Mouse (Mus musculus) lung, embryonic 15.5 days (tissue): ENCODE data around the gene Eef1akmt1. TPM values are rescaled to one million over a fixed set of nuclear protein-coding genes. Genes with fewer than 3 reads are reported as not detected.

Source experiments
- ATAC-seq: fragments of 200-750 bp; cut with Nextera tagmentation; 2 replicates; pipeline ENCODE4 v1.8.0; 2017; ENCODE audit warnings: moderate number of reproducible peaks, borderline replicate concordance; ENCODE audit not compliant: low FRiP score, low TSS enrichment; ENCODE audit errors: extremely low read depth
- H3K27ac ChIP-seq: fragments of 300-500 bp; sonication (generic); 2 replicates; pipeline ENCODE4 v1.5.1; 2015; ENCODE audit warnings: moderate library complexity, mild to moderate bottlenecking, inconsistent platforms
- H3K27me3 ChIP-seq: fragments of 300-500 bp; sonication (generic); 2 replicates; pipeline ENCODE4 v1.6.1; 2015; ENCODE audit warnings: inconsistent platforms
- H3K36me3 ChIP-seq: fragments of 300-500 bp; sonication (generic); 2 replicates; pipeline ENCODE4 v1.6.1; 2015; ENCODE audit warnings: inconsistent platforms
- H3K4me1 ChIP-seq: fragments of 300-500 bp; sonication (generic); 2 replicates; pipeline ENCODE4 v1.6.1; 2015; ENCODE audit warnings: inconsistent platforms
- H3K4me2 ChIP-seq: fragments of 300-500 bp; sonication (generic); 2 replicates; pipeline ENCODE4 v1.6.1; 2015; ENCODE audit warnings: inconsistent platforms, mild to moderate bottlenecking, moderate library complexity
- H3K4me3 ChIP-seq: fragments of 300-500 bp; sonication (generic); 2 replicates; pipeline ENCODE4 v1.5.1; 2015; ENCODE audit warnings: mild to moderate bottlenecking, inconsistent platforms
- H3K9ac ChIP-seq: fragments of 300-500 bp; sonication (generic); 2 replicates; pipeline ENCODE4 v1.6.1; 2015; ENCODE audit warnings: inconsistent platforms
- H3K9me3 ChIP-seq: fragments of 300-500 bp; sonication (generic); 2 replicates; pipeline ENCODE4 v1.6.1; 2016; ENCODE audit warnings: inconsistent platforms
- WGBS: fragments of 180-500 bp; shearing (Covaris S2); methylation state at CpG from one replicate; pipeline ENCODE4 v1.1.7; 2015; 5-methylcytosine and 5-hydroxymethylcytosine counted together
- polyA plus RNA-seq: library from polyadenylated mRNA; unstranded; fragments of >200 nt; fragmentation: Nextera tagmentation; extraction: Ambion mirVana; gene quantifications from 2 replicates; pipeline ENCODE4 v1.2.1, GENCODE M21; 2015

The Eef1akmt1 gene
- polyA plus RNA-seq, 1 experiment from 2014 or later: 106 TPM

DNA sequence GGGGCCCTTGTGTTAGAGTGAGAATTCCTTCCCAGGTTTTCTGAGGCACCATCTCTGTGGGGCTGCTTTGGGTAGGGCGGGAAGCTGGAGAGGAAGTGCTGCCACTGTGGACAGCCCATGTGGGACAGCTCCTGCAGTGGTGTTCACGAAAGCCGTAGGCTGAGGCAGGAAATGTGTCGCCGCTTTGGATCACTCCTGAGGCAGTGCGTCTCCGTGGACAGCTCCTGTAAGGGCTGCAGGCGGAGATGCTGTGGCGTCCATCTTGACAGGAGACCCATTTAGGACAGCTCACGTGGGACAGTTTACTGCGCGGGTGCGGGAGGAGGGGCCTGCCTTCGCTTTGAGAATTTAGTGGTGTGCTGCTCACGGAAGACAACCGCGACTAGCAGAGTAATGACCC lies 25.9 kb downstream of the Eef1akmt1 start:
- 84% methylated on average over 17 of the region's 17 CpGs for WGBS

GRCm38 (mm10) chr14:57543420-57544039 lies 27.9 kb downstream of the Eef1akmt1 start:
- Histone ChIP-seq H3K4me1 (peaks cover 9% of the 10 kb centered on the region; the same call in 1 of the 2 replicates), H3K4me3 (no peak overlapping the region), H3K4me2 (no peak overlapping the region), H3K27ac (no peak overlapping the region), H3K36me3 (no peaks in the 10 kb centered on the region), H3K27me3 (no peaks in the 10 kb centered on the region), H3K9ac (no peak overlapping the region), H3K9me3 (no peaks in the 10 kb centered on the region)
- 87% methylated on average over 13 of the region's 13 CpGs for WGBS
- no peak for ATAC-seq

More for the DNA sequence above, 25.9 kb downstream of the Eef1akmt1 start:
- peaks cover 7% of the 10 kb centered on the region; the same call in 1 of the 2 replicates for H3K36me3 ChIP-seq
- H3K9me3 ChIP-seq: no peaks in the 10 kb centered on the region
- ATAC-seq: no peak
- peaks cover 9% of the 10 kb centered on the region; the same call in 1 of the 2 replicates for H3K4me1 ChIP-seq
- no peak overlapping the region for H3K4me2 ChIP-seq
- no peaks in the 10 kb centered on the region for H3K27me3 ChIP-seq
- H3K27ac ChIP-seq: no peak overlapping the region
- H3K4me3 ChIP-seq: no peak overlapping the region
- no peak overlapping the region for H3K9ac ChIP-seq

- ATAC-seq: no peak
- Histone ChIP-seq H3K4me3 (no peak overlapping the region), H3K9ac (no peak overlapping the region)
These were observed 29.2 kb downstream of the Eef1akmt1 start for GRCm38 (mm10) chr14:57542231-57542630.

DNA sequence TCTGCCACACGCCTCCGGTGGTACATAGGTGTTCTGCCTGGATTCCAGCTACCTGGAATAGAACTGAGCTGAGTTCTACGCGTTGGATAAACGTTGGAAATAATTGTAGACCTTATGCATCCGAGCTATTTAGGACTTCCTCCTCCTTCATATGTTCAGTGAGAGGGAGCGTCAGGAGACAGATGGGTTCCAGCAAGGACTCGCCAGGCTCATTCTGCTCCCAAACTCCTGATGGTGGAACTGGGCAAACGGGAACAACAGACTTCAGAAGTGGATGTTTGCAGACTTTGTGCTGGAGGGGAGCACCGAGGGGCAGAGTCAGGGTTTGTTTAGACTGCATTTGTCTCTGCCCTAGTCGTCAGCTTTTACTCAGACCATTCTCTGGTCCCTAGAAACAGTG lies 30.7 kb downstream of the Eef1akmt1 start:
- no peaks in the 10 kb centered on the region for H3K27me3 ChIP-seq
- no peaks in the 10 kb centered on the region for H3K9me3 ChIP-seq
- no peak overlapping the region for H3K9ac ChIP-seq
- no peak overlapping the region for H3K27ac ChIP-seq
- WGBS: 63% methylated on average over 11 of the region's 11 CpGs
- ATAC-seq: no peak
- H3K4me1 ChIP-seq: peaks cover 23% of the 10 kb centered on the region
- H3K36me3 ChIP-seq: no peaks in the 10 kb centered on the region
- no peak overlapping the region for H3K4me2 ChIP-seq
- no peak overlapping the region for H3K4me3 ChIP-seq

More at GRCm38 (mm10) chr14:57542231-57542630, 29.2 kb downstream of the Eef1akmt1 start:
- WGBS: 57% methylated on average over 34 of the region's 34 CpGs
- Histone ChIP-seq H3K27ac (no peak overlapping the region), H3K9me3 (no peaks in the 10 kb centered on the region), H3K36me3 (no peaks in the 10 kb centered on the region), H3K27me3 (no peaks in the 10 kb centered on the region), H3K4me2 (peak overlapping the region; percentile 29; the same call in 1 of the 2 replicates), H3K4me1 (peaks cover 17% of the 10 kb centered on the region)

GRCm38 (mm10) chr14:57537261-57538015 lies 34.0 kb downstream of the Eef1akmt1 start:
- WGBS: 18% methylated on average over 16 of the region's 16 CpGs
- H3K4me1 ChIP-seq: peaks cover 43% of the 10 kb centered on the region
- H3K9ac ChIP-seq: no peak overlapping the region

DNA sequence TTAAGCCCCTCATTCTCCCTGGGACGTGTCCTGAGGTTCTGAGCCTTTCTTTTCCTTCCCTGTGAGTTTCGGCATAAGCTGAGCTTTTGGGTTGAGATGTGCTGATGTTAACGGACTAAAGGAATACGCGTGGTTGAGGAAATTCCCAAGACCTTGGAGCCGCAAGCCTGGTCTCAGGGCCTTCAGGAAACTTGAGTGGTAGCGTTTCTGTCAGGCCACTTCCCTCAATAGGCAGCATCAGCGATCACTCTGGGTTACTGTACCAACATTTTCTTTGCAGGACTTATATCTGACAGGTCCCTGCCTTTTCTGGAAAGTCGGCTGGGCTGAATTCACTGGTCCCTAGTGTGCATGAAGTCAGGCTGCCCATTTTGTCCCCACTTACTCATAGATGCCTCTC lies 34.6 kb downstream of the Eef1akmt1 start:
- Histone ChIP-seq H3K9ac (no peak overlapping the region), H3K4me3 (no peak overlapping the region), H3K27me3 (no peaks in the 10 kb centered on the region), H3K27ac (peak overlapping the region; percentile 76), H3K36me3 (no peaks in the 10 kb centered on the region), H3K4me2 (no peak overlapping the region), H3K9me3 (no peaks in the 10 kb centered on the region), H3K4me1 (peaks cover 43% of the 10 kb centered on the region)
- WGBS: 48% methylated on average over 9 of the region's 9 CpGs
- ATAC-seq: no peak

More at GRCm38 (mm10) chr14:57537261-57538015, 34.0 kb downstream of the Eef1akmt1 start:
- Histone ChIP-seq H3K27me3 (no peaks in the 10 kb centered on the region), H3K36me3 (no peaks in the 10 kb centered on the region), H3K9me3 (no peaks in the 10 kb centered on the region), H3K4me3 (no peak overlapping the region), H3K4me2 (peak overlapping the region; percentile 7; the same call in 1 of the 2 replicates), H3K27ac (peak overlapping the region; percentile 76)
- ATAC-seq: peak; percentile 24

DNA sequence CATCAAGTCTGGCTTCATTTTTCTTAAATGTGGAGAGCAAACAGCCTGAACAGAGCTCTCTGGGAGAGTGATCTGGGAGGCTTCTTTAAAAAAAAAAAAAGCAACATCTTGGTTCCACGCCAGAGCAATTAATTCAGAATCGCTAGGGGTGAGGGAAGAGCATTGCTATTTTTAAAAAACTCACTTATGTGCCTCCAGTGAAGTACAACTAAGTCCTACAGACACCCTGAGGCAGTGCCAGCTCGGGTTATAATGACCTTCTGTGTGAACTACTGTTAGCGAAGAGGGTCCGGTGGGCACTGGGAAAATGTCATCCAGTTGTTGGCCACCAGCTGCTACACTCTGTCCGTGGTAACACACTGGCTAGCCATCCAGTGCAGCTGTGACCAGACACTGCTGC lies 35.8 kb downstream of the Eef1akmt1 start:
- H3K27ac ChIP-seq: peak overlapping the region; percentile 85
- peak; percentile 27; the same call in 1 of the 2 replicates for ATAC-seq
- no peak overlapping the region for H3K9ac ChIP-seq
- H3K36me3 ChIP-seq: no peaks in the 10 kb centered on the region
- H3K9me3 ChIP-seq: no peaks in the 10 kb centered on the region
- H3K4me2 ChIP-seq: no peak overlapping the region
- 41% methylated on average over 6 of the region's 6 CpGs for WGBS
- no peaks in the 10 kb centered on the region for H3K27me3 ChIP-seq
- H3K4me1 ChIP-seq: peaks cover 43% of the 10 kb centered on the region
- H3K4me3 ChIP-seq: no peak overlapping the region

DNA sequence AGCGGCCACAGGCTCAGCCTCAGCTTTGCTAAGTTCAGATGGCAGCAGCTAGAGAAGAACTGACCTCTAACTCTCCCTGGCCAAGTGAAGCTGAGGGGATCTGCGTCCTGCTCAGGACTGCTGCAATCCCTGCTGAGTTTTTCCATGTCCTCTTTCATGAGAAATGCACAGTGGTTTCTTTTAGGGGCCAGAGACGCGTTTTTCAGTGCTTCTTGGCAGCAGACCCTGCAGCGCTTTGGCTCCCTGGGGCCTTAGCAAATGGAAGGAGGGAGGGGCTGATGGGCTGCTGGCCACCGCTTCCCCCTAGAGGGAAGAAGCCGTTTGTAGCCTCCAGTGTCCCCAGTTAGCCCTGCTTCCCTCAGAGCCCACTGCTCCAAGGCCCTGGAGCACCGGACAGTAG lies 36.5 kb downstream of the Eef1akmt1 start:
- no peaks in the 10 kb centered on the region for H3K9me3 ChIP-seq
- ATAC-seq: peak; percentile 66; the same call in 1 of the 2 replicates
- 24% methylated on average over 8 of the region's 8 CpGs for WGBS
- peak overlapping the region; percentile 33 for H3K4me2 ChIP-seq
- H3K27ac ChIP-seq: peak overlapping the region; percentile 85
- H3K9ac ChIP-seq: no peak overlapping the region
- H3K4me1 ChIP-seq: peaks cover 43% of the 10 kb centered on the region
- no peaks in the 10 kb centered on the region for H3K27me3 ChIP-seq
- no peak overlapping the region for H3K4me3 ChIP-seq
- H3K36me3 ChIP-seq: no peaks in the 10 kb centered on the region

GRCm38 (mm10) chr14:57534346-57534745 lies 37.1 kb downstream of the Eef1akmt1 start:
- Histone ChIP-seq H3K27me3 (no peaks in the 10 kb centered on the region), H3K36me3 (no peaks in the 10 kb centered on the region), H3K9ac (no peak overlapping the region), H3K9me3 (no peaks in the 10 kb centered on the region), H3K27ac (peak overlapping the region; percentile 85), H3K4me2 (peak overlapping the region; percentile 33; the same call in 1 of the 2 replicates), H3K4me3 (no peak overlapping the region), H3K4me1 (peaks cover 43% of the 10 kb centered on the region)
- WGBS: 15% methylated on average over 5 of the region's 5 CpGs
- peak; percentile 26; the same call in 1 of the 2 replicates for ATAC-seq

- no peaks in the 10 kb centered on the region for H3K27me3 ChIP-seq
- H3K4me1 ChIP-seq: peaks cover 43% of the 10 kb centered on the region
- WGBS: 30% methylated on average over 11 of the region's 11 CpGs
- no peak overlapping the region for H3K4me2 ChIP-seq
- H3K27ac ChIP-seq: peak overlapping the region; percentile 85; the same call in 1 of the 2 replicates
- no peak overlapping the region for H3K4me3 ChIP-seq
- no peaks in the 10 kb centered on the region for H3K9me3 ChIP-seq
- H3K36me3 ChIP-seq: no peaks in the 10 kb centered on the region
- ATAC-seq: no peak
- H3K9ac ChIP-seq: no peak overlapping the region
These were observed 37.6 kb downstream of the Eef1akmt1 start for GRCm38 (mm10) chr14:57533841-57534240.

DNA sequence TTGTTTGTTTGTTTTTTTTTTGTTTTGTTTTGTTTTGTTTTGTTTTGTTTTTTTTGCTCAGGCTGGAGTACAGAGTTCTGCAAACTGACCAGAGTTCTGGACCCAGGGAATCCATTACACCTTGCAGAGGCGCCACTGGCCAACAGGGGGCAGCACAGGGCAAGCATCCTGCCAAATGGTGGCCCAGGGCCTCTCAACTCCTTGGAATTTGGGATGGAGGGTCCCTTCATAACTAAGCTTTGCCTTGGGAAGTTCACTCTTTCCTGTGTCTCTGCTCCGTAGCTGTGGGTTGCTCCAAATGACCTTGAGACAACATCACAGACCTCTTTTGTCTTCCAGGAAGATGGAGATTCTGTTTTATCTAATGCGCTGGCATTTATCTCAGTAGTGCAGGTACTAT lies 38.2 kb downstream of the Eef1akmt1 start:
- H3K36me3 ChIP-seq: no peaks in the 10 kb centered on the region
- H3K27ac ChIP-seq: no peak overlapping the region
- no peak overlapping the region for H3K9ac ChIP-seq
- WGBS: 42% methylated on average over 3 of the region's 3 CpGs
- ATAC-seq: no peak
- no peak overlapping the region for H3K4me3 ChIP-seq
- peaks cover 43% of the 10 kb centered on the region for H3K4me1 ChIP-seq
- H3K27me3 ChIP-seq: no peaks in the 10 kb centered on the region
- H3K9me3 ChIP-seq: no peaks in the 10 kb centered on the region
- H3K4me2 ChIP-seq: no peak overlapping the region

- Histone ChIP-seq H3K9me3 (no peaks in the 10 kb centered on the region), H3K27ac (no peak overlapping the region), H3K36me3 (no peaks in the 10 kb centered on the region), H3K9ac (no peak overlapping the region), H3K4me1 (peaks cover 37% of the 10 kb centered on the region), H3K27me3 (no peaks in the 10 kb centered on the region), H3K4me2 (no peak overlapping the region), H3K4me3 (no peak overlapping the region)
- no peak for ATAC-seq
- WGBS: 94% methylated on average over 3 of the region's 3 CpGs
These were observed 38.8 kb downstream of the Eef1akmt1 start for GRCm38 (mm10) chr14:57532577-57532976.
